Mouse (Mus musculus): Measurements from ENCODE around the gene Vpreb1.
"Not testable (repeated sequence)": the region's sequence is repeated elsewhere in the genome, so short reads cannot be mapped to it uniquely, and the experiment has no call there.

The Vpreb1 gene

DNA sequence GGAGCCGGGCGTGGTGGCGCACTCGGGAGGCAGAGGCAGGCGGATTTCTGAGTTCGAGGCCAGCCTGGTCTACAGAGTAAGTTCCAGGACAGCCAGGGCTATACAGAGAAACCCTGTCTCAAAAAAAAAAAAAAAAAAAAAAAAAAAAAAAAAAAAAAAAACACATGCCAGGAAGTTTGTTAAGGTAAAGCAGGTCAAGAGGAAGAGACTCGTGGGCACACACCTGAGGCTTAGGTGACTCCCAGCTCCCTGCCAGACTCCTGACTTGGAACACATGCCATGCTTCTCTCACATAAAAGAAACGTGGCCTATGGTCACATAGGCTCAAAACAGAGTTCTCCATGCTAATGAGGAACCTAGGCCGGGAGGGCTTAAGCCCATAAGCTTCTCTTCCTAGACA is 14.6 kb downstream of the Vpreb1 start:
- DNase-seq (ENCODE audit: low spot score in 2 of 2), result not testable (repeated sequence)

DNA sequence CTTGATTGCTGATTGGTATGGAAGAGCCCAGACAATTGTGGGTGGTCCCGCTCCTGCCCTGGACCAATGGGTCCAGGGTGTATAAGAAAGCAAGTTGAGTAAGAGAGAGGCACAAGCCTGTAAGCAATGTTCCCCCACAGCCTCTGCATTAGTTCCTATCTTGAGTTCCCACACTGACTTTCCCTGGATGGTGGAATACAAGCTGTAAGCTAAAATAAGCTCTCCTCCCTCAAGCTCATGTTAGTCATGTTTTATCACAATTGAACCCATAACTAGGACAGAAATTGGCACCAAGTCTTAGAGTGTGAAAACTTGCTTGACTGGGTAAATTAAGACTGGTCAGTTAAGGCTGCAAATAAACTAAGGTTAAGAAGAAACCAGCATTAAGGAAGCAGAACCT is 15.1 kb downstream of the Vpreb1 start:
- no peak for DNase-seq (ENCODE audit: low spot score in 2 of 2)

DNA sequence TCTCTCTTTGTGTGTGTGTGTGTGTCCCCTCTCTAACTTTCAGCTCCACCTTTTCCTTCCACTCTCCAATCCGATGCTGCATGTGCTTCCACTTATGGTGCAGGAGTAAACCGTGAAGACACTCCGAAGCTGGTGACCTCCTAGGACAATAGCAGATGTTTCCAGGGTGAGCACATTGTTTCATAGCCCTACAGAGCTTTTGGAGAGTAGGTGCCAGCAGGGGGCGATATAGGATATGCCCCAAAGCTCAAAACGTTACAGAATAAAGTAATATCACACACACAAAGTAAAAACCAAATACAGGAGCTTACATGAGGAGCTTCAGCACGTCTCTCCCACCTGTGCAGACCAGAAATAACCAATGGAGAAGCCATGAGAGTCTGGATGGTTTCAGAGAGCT is 15.8 kb downstream of the Vpreb1 start:
- DNase-seq (ENCODE audit: low spot score in 2 of 2), result peak; percentile 28 to 33

DNA sequence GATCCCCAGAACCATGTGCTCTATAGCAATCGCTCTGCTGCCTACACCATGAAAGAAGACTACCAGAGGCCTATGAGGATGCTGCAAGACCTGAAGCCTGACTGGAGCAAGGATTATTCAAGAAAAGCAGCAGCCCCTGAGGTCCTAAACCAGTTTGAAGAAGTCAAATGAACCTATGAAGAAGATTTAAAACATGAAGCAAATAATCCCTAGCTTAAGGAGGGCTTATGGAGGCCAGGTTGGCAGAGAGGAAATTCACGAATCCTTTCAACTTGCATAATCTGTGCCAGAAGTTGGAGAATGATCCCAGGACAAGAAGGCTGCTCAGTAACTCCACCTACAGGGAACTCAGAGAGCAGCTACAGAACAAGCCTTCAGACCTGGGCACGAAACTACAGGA is 18.2 kb downstream of the Vpreb1 start:
- no peak for DNase-seq (ENCODE audit: low spot score in 2 of 2)

DNA sequence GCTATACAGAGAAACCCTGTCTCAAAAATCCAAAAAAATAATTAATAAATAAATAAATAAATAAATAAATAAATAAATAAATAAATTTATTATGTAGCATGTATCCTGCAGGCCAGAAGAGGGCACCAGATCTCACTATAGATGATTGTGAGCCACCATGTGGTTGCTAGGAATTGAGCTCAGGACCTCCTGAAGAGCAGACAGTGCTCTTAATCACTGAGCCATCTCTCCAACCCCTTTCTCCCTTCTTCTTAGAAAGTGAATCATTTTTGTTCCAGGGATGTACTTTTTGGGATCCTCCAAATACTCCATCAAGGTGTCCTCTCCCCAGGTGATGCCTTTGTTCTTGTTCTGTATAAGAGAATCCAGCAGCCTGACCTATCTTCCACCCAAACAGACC is 21.4 kb downstream of the Vpreb1 start:
- DNase-seq (ENCODE audit: low spot score in 2 of 2), result no peak

DNA sequence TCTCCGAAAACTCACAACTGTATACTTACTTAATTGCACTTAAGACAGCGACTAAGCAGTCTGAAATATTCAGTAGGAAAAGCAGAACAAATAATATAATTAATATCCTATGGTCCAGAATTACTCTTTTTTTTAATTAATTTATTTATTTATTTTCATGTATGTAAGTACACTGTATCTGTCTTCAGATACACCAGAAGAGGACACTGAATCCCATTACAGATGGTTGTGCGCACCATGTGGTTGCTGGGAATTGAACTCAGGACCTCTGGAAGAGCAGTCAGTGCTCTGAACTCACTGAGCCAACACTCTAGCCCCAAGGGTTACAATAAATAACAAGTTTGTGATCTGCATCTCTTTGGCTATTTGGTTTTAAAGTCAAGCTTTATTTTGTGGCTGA is 41.0 kb downstream of the Vpreb1 start:
- no peak for DNase-seq (ENCODE audit: low spot score in 2 of 2)

DNA sequence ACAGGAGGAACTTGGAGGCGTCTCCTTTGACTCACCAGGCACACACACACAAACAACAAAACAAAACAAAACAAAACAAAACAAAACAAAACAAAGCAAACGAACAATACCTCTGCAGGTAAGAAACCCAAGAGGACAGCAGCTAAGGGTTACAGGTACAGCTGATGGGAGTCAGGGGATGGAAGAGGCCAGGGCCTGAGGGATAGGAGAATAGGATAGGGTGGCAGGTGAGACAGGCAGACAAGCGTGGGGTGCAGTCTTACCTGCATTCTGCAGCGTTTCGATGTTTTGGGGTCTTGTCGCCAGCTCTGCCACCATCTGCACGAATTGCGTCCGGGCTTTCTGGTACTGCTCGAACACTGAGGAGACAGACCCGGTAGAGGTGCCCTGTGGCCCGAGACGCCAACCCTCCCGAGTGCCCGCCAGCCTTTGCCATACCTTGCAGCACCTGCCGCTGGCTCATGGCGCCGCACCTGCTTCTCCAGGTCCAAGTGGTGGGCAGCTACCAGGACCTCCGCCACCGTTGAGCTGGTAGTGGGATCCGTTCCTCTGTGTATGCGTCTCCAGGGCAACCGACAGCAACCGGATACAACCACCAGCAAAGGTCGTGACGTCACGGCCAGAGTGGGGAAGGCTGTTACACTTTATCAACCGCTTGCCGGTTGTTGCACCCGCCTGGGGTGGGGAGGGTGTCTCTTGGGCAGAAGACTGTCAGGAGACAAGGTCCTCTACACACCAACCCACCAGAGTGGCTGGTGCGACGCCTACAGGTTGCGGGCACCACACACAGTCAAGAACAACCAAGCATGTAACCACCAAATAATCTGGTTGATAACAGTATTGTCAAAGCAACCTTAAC is 41.7 kb downstream of the Vpreb1 start, which contains the start of gene Spag6l:
Spag6l (minus strand) TSS at position 700 of the 859 bp plus-strand sequence.
- DNase-seq (ENCODE audit: low spot score in 2 of 2), result peak in 1 of 2 experiments; percentile 2

DNA sequence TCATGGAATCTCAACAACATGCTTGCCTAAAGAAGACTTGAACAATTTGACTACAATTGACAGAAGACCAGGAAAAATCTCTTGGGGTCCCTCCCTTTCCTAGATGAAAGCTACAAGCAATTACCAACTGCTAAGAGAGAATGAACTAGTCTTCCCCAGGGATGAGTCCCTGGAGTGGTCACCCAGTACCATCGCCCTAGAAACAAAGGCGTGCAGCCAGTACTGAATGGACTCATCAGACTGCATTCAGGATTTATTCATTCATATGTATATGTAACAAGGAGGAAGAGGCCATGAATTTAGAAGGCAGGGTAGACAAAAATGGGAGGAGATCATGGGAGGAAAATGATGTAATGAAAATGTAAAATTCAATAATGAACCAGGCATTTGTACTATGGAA is 44.4 kb downstream of the Vpreb1 start:
- DNase-seq (ENCODE audit: low spot score in 2 of 2), result no peak

DNA sequence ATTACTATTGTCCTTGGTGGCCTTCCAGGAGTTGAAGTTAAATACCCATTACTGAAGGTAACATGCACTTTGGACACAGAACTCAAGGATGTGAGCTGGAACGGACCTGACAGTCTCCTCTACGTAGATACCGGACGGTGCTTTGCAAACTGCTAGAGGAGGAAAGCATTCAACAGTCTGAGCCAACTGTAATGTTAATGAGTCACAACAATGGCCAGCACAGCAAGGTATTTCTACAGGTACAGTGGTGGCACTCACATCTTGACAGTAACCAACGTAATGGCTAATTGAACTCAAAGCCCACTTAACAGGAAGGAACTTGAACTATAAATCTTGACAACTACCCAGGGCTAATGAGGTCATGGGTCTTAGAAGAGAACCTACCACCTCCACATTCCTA is 45.2 kb downstream of the Vpreb1 start:
- DNase-seq (ENCODE audit: low spot score in 2 of 2), result no peak

All from urinary bladder, postnatal 36 days (tissue).